Mouse (Mus musculus): ENCODE data around the gene Fgfr2.

DNA sequence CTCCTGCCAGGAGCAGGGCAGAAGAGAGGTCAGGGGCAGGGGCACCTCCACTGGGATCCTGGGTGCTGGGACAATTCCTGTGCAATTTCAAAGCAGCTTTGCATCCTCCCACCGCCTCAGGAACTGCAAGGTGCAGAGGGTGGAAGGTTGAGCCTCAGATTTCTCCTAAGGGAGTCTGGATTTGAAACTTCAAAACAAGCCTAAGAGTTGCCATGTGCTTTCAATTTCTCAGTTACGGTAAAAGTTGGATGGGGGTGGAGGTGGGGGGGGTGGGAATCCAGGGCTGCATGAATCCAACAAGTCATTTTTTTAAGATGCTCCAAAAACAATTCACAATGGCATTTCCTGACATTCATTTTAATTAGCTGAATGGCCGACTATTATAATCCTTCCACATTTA lies 935.7 kb downstream of the Fgfr2 start:
- TF ChIP-seq POLR2A (IDR thresholded peaks at IDR 0.05; ENCODE audit: control insufficient read depth, low read depth, low read length) (no peak), CTCF (IDR thresholded peaks at IDR 0.05; ENCODE audit: control insufficient read depth, insufficient read depth, insufficient replicate concordance, low read depth, low read length) (no peak)
